Mouse (Mus musculus): ENCODE results near the gene Sfta2. TPM values are rescaled to one million over a fixed set of nuclear protein-coding genes. Genes with fewer than 3 reads are reported as not detected.
A peak's percentile ranks its signal among the peaks of the same experiment; 100 is the strongest.

The Sfta2 gene
- polyA plus RNA-seq, 1 experiment from 2014 or later = not detected

DNA sequence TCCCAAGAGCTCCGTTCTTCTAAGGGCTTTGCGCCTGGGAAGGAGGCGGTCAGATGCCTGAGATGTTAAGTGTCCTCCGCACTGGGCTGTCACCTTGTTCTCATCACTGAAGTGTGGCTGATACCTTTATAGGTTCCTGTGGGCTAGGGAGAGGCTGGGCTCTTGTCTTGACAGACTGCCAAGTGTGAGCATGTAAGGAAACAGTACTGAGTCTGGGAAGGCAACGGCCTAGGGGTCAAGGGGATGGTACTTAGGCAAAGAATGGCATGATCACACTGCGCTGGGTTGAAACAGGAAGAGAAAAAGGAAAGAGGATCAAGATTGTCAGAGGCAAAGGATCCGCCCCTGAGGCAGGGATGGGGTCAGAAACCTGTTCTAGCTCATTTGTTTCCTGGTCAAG is 25.2 kb downstream of the Sfta2 start, which contains the start of gene Gm9573:
Gm9573 (minus strand) TSS at position 101 of the 400 bp plus-strand sequence.
- H3K36me3 ChIP-seq (ENCODE audit: control insufficient read depth, insufficient read depth, low read length) = no peaks in the 10 kb centered on the region
- H3K4me1 ChIP-seq (ENCODE audit: control insufficient read depth, insufficient read depth, low read length) = no peaks in the 10 kb centered on the region
- no peaks in the 10 kb centered on the region for H3K27me3 ChIP-seq (ENCODE audit: control insufficient read depth, insufficient read depth, low read depth, low read length)
- no peaks in the 10 kb centered on the region for H3K9me3 ChIP-seq (replicated peaks; ENCODE audit: control insufficient read depth, low read length, poor library complexity, severe bottlenecking)
- ATAC-seq = no peak
- H3K9ac ChIP-seq (ENCODE audit: low read depth, low read length) = no peak within 1 kb of the TSS
- 91% methylated on average over 7 of the region's 7 CpGs for WGBS
- no peak within 1 kb of the TSS for H3K4me2 ChIP-seq (ENCODE audit: low read length)
- H3K4me3 ChIP-seq (ENCODE audit: low read depth, low read length) = no peak within 1 kb of the TSS
- no peak within 1 kb of the TSS for H3K27ac ChIP-seq (ENCODE audit: low read length)

- Histone ChIP-seq H3K4me3 (ENCODE audit: low read depth, low read length) (no peak overlapping the region), H3K36me3 (ENCODE audit: control insufficient read depth, insufficient read depth, low read length) (no peaks in the 10 kb centered on the region), H3K27me3 (ENCODE audit: control insufficient read depth, insufficient read depth, low read depth, low read length) (no peaks in the 10 kb centered on the region), H3K9me3 (replicated peaks; ENCODE audit: control insufficient read depth, low read length, poor library complexity, severe bottlenecking) (no peaks in the 10 kb centered on the region), H3K4me2 (ENCODE audit: low read length) (no peak overlapping the region), H3K4me1 (ENCODE audit: control insufficient read depth, insufficient read depth, low read length) (no peaks in the 10 kb centered on the region), H3K27ac (ENCODE audit: low read length) (no peak overlapping the region), H3K9ac (ENCODE audit: low read depth, low read length) (no peak overlapping the region)
- WGBS = 14% methylated on average over 1 of the region's 1 CpGs
- ATAC-seq = no peak
Measured at GRCm38 (mm10) chr17:35633992-35634391, 32.6 kb downstream of the Sfta2 start.

DNA sequence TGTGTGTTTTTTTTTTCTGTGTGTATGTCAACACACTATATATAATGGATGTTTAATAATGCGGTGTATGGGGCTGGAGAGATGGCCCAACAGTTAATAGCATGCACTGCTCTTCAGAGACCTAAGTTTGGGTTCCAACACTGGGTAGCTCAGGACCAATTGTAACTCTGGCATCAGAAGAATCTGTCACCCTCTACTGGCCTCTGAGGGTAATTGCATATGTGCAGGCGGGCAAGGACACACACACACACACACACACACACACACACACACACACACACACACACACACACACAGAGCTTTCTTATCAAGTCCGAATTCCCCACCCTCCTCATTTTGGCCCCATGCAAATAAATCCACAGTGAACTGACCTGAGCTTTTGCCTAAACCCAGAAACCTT is 33.9 kb downstream of the Sfta2 start:
- H3K27me3 ChIP-seq (ENCODE audit: control insufficient read depth, insufficient read depth, low read depth, low read length) = no peaks in the 10 kb centered on the region
- no peaks in the 10 kb centered on the region for H3K4me1 ChIP-seq (ENCODE audit: control insufficient read depth, insufficient read depth, low read length)
- no peak overlapping the region for H3K27ac ChIP-seq (ENCODE audit: low read length)
- 80% methylated on average over 3 of the region's 3 CpGs for WGBS
- ATAC-seq = no peak
- no peak overlapping the region for H3K4me2 ChIP-seq (ENCODE audit: low read length)
- no peaks in the 10 kb centered on the region for H3K36me3 ChIP-seq (ENCODE audit: control insufficient read depth, insufficient read depth, low read length)
- H3K4me3 ChIP-seq (ENCODE audit: low read depth, low read length) = no peak overlapping the region
- H3K9me3 ChIP-seq (replicated peaks; ENCODE audit: control insufficient read depth, low read length, poor library complexity, severe bottlenecking) = no peaks in the 10 kb centered on the region
- H3K9ac ChIP-seq (ENCODE audit: low read depth, low read length) = no peak overlapping the region

GRCm38 (mm10) chr17:35635699-35636111 is 34.4 kb downstream of the Sfta2 start:
- peak overlapping the region; percentile 10; the same call in 1 of the 2 replicates for H3K9ac ChIP-seq (ENCODE audit: low read depth, low read length)
- peak overlapping the region; percentile 67 for H3K4me2 ChIP-seq (ENCODE audit: low read length)
- H3K27me3 ChIP-seq (ENCODE audit: control insufficient read depth, insufficient read depth, low read depth, low read length) = no peaks in the 10 kb centered on the region
- H3K4me3 ChIP-seq (ENCODE audit: low read depth, low read length) = peak overlapping the region; percentile 40
- ATAC-seq = peak; percentile 65
- H3K4me1 ChIP-seq (ENCODE audit: control insufficient read depth, insufficient read depth, low read length) = no peaks in the 10 kb centered on the region
- peak overlapping the region; percentile 63 for H3K27ac ChIP-seq (ENCODE audit: low read length)
- WGBS = 1% methylated on average over 15 of the region's 15 CpGs
- no peaks in the 10 kb centered on the region for H3K9me3 ChIP-seq (replicated peaks; ENCODE audit: control insufficient read depth, low read length, poor library complexity, severe bottlenecking)
- H3K36me3 ChIP-seq (ENCODE audit: control insufficient read depth, insufficient read depth, low read length) = no peaks in the 10 kb centered on the region

- no peaks in the 10 kb centered on the region for H3K36me3 ChIP-seq (ENCODE audit: control insufficient read depth, insufficient read depth, low read length)
- H3K4me3 ChIP-seq (ENCODE audit: low read depth, low read length) = no peak overlapping the region
- no peak overlapping the region for H3K9ac ChIP-seq (ENCODE audit: low read depth, low read length)
- no peak overlapping the region for H3K27ac ChIP-seq (ENCODE audit: low read length)
- peak overlapping the region; percentile 16; the same call in 1 of the 2 replicates for H3K4me2 ChIP-seq (ENCODE audit: low read length)
- no peaks in the 10 kb centered on the region for H3K27me3 ChIP-seq (ENCODE audit: control insufficient read depth, insufficient read depth, low read depth, low read length)
- no peaks in the 10 kb centered on the region for H3K4me1 ChIP-seq (ENCODE audit: control insufficient read depth, insufficient read depth, low read length)
- H3K9me3 ChIP-seq (replicated peaks; ENCODE audit: control insufficient read depth, low read length, poor library complexity, severe bottlenecking) = no peaks in the 10 kb centered on the region
- peak; percentile 26; the same call in 1 of the 2 replicates for ATAC-seq
- 43% methylated on average over 5 of the region's 5 CpGs for WGBS
Measured at GRCm38 (mm10) chr17:35636363-35636762, 35.0 kb downstream of the Sfta2 start.

DNA sequence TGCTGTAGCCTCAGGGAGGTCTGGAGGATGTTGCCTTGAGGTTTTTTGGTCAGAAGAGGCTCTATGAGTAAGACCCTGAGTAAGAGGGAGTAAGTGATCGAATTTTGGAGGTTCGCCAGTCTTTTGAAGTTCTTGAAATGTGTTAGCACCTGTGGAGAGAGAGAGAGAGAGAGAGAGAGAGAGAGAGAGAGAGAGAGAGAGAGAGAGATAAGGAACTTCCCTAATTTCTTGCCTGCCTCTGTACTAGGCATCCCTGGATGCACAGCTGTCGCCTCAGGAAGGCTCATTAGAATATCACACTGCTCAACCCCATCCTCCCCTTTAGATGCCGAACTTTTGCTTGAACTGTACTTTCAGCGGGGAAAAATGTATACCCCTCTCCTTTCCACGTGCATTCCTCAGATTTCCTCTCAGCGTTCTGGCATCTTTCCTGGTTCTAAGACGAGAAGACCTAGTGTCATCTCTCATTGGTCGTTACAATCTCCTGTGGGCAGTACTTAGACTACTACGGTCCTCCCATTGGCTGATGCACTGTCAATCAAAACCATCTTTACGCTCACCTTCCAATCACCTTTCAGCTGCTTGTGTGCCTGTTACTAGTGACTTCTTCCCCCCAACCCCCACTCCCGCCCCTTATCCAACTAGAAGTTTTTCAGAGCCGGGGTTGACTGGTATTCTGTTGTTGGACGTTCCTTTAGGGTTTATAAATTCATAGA is 37.3 kb downstream of the Sfta2 start:
- peak overlapping the region; percentile 33 for H3K4me2 ChIP-seq (ENCODE audit: low read length)
- peak; percentile 73 for ATAC-seq
- no peaks in the 10 kb centered on the region for H3K36me3 ChIP-seq (ENCODE audit: control insufficient read depth, insufficient read depth, low read length)
- no peaks in the 10 kb centered on the region for H3K27me3 ChIP-seq (ENCODE audit: control insufficient read depth, insufficient read depth, low read depth, low read length)
- no peaks in the 10 kb centered on the region for H3K4me1 ChIP-seq (ENCODE audit: control insufficient read depth, insufficient read depth, low read length)
- no peak overlapping the region for H3K27ac ChIP-seq (ENCODE audit: low read length)
- H3K4me3 ChIP-seq (ENCODE audit: low read depth, low read length) = no peak overlapping the region
- no peaks in the 10 kb centered on the region for H3K9me3 ChIP-seq (replicated peaks; ENCODE audit: control insufficient read depth, low read length, poor library complexity, severe bottlenecking)
- 32% methylated on average over 14 of the region's 14 CpGs for WGBS
- H3K9ac ChIP-seq (ENCODE audit: low read depth, low read length) = no peak overlapping the region

DNA sequence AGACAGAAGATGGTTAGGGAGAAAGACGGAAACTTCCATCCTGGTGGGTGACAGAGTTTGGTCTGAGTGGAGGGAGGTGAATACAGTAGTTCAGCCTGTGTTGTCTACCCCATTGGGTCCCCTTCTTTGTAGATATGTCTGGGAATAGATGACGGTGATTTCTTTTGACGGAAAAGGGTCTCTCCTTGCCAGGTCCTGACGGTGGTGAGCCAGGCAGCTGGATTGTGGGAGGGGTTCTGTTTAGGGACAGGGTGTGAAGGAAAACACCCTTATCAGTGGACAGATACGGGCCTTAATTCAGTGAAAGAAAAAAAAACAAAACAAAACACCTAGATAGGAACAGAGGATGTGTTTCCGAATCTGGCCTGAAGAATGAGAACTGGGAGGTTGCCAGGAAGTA is 38.0 kb downstream of the Sfta2 start:
- WGBS = 87% methylated on average over 6 of the region's 6 CpGs
- H3K4me1 ChIP-seq (ENCODE audit: control insufficient read depth, insufficient read depth, low read length) = no peaks in the 10 kb centered on the region
- no peak overlapping the region for H3K4me2 ChIP-seq (ENCODE audit: low read length)
- no peak overlapping the region for H3K27ac ChIP-seq (ENCODE audit: low read length)
- H3K27me3 ChIP-seq (ENCODE audit: control insufficient read depth, insufficient read depth, low read depth, low read length) = no peaks in the 10 kb centered on the region
- no peak for ATAC-seq
- no peak overlapping the region for H3K4me3 ChIP-seq (ENCODE audit: low read depth, low read length)
- H3K9ac ChIP-seq (ENCODE audit: low read depth, low read length) = no peak overlapping the region
- H3K36me3 ChIP-seq (ENCODE audit: control insufficient read depth, insufficient read depth, low read length) = no peaks in the 10 kb centered on the region
- no peaks in the 10 kb centered on the region for H3K9me3 ChIP-seq (replicated peaks; ENCODE audit: control insufficient read depth, low read length, poor library complexity, severe bottlenecking)

DNA sequence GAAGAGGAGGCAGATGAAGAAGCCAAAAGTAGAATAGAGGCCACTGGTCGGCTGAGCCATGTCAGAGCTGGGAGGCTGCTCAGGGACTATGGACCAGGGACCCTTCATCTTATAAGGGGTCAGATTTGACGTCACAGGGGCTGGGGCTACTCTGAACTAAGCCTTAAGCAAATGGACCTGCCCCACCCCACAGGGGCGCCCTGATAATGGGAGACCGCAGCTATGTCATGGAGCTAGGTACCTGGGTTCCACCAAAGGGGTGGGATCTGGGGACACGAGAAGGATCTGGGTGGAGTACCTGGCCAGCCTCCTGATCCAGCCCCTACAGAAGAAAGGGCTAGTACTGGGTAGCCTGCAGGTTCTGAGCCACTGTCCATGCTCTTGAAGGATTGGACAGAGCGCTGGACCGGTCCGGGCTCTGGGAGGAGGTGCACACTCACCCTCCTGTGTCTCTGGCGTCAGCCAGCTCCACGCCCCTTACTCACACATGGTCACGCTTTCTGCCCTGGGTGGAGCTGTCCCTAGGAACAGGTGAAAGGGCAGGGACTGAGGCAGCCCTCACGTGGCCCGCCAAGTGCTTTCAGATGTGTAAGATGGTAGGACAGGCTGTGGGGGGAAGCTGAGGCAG is 42.4 kb downstream of the Sfta2 start, which contains the start of gene Mucl3:
Mucl3 (minus strand) TSS at position 87 of the 628 bp plus-strand sequence.
- no peak within 1 kb of the TSS for H3K4me2 ChIP-seq (ENCODE audit: low read length)
- H3K4me1 ChIP-seq (ENCODE audit: control insufficient read depth, insufficient read depth, low read length) = no peaks in the 10 kb centered on the region
- 79% methylated on average over 13 of the region's 13 CpGs for WGBS
- H3K4me3 ChIP-seq (ENCODE audit: low read depth, low read length) = no peak within 1 kb of the TSS
- H3K27ac ChIP-seq (ENCODE audit: low read length) = no peak within 1 kb of the TSS
- H3K27me3 ChIP-seq (ENCODE audit: control insufficient read depth, insufficient read depth, low read depth, low read length) = no peaks in the 10 kb centered on the region
- ATAC-seq = no peak
- no peak within 1 kb of the TSS for H3K9ac ChIP-seq (ENCODE audit: low read depth, low read length)
- H3K9me3 ChIP-seq (replicated peaks; ENCODE audit: control insufficient read depth, low read length, poor library complexity, severe bottlenecking) = no peaks in the 10 kb centered on the region
- no peaks in the 10 kb centered on the region for H3K36me3 ChIP-seq (ENCODE audit: control insufficient read depth, insufficient read depth, low read length)

DNA sequence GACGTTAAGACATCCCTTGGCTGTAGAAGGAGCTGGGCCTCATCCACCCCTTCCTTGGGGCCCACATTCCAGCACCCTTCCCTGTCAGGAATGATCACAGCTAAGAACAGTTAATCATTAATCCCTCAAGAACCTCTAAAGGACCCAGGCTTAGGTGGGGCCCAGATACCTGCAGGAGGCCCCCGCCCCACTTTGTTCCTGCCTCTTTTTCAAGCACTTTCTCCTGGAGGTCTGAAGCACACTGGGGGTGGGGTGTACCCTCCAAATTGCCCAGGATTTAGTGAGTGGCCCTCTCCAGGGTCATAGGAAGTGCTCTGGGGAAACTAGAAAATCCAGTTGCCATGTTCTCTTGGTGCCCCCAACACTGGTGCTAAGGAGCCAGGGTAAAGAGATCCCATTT is 48.1 kb downstream of the Sfta2 start:
- H3K9ac ChIP-seq (ENCODE audit: low read depth, low read length) = no peak overlapping the region
- no peak for ATAC-seq
- no peak overlapping the region for H3K4me2 ChIP-seq (ENCODE audit: low read length)
- H3K27ac ChIP-seq (ENCODE audit: low read length) = no peak overlapping the region
- no peaks in the 10 kb centered on the region for H3K4me1 ChIP-seq (ENCODE audit: control insufficient read depth, insufficient read depth, low read length)
- 70% methylated on average over 2 of the region's 2 CpGs for WGBS
- H3K4me3 ChIP-seq (ENCODE audit: low read depth, low read length) = no peak overlapping the region
- no peaks in the 10 kb centered on the region for H3K27me3 ChIP-seq (ENCODE audit: control insufficient read depth, insufficient read depth, low read depth, low read length)
- H3K9me3 ChIP-seq (replicated peaks; ENCODE audit: control insufficient read depth, low read length, poor library complexity, severe bottlenecking) = no peaks in the 10 kb centered on the region
- no peaks in the 10 kb centered on the region for H3K36me3 ChIP-seq (ENCODE audit: control insufficient read depth, insufficient read depth, low read length)

Data from midbrain, embryonic 16.5 days (tissue).